Mouse (Mus musculus): Measurements from ENCODE around the gene Cage1. TPM values are rescaled to one million over a fixed set of nuclear protein-coding genes. Genes with fewer than 3 reads are reported as not detected.
A peak's percentile ranks its signal among the peaks of the same experiment; 100 is the strongest.

The Cage1 gene
- polyA plus RNA-seq (2014; fragmentation: Nextera tagmentation; extraction: Ambion mirVana), result 0.90 and 1.1 TPM in 2 replicates

GRCm38 (mm10) chr13:38037044-38037687, at the start of gene Cage1:
Cage1 (minus strand) TSS chr13:38037069.
- peak within 1 kb of the TSS; percentile 83 for H3K9ac ChIP-seq (ENCODE audit: low read depth, low read length)
- under 1% methylated on average over 47 of the region's 47 CpGs for WGBS
- ATAC-seq (ENCODE audit: low FRiP score, low TSS enrichment), result peak; percentile 96

GRCm38 (mm10) chr13:38081161-38081560, 44.3 kb upstream of the Cage1 start:
- no peaks in the 10 kb centered on the region for H3K27me3 ChIP-seq (ENCODE audit: control insufficient read depth, insufficient read depth, low read length)
- H3K27ac ChIP-seq (ENCODE audit: low read depth, low read length), result no peak overlapping the region
- H3K4me2 ChIP-seq (replicated peaks; ENCODE audit: low read depth, low read length), result no peak overlapping the region
- H3K36me3 ChIP-seq (ENCODE audit: control insufficient read depth, insufficient read depth, low read length), result no peaks in the 10 kb centered on the region
- no peaks in the 10 kb centered on the region for H3K9me3 ChIP-seq (ENCODE audit: control insufficient read depth, low read length)
- ATAC-seq (ENCODE audit: low FRiP score, low TSS enrichment), result no peak
- 77% methylated on average over 7 of the region's 7 CpGs for WGBS
- no peak overlapping the region for H3K9ac ChIP-seq (ENCODE audit: low read depth, low read length)
- no peak overlapping the region for H3K4me3 ChIP-seq (ENCODE audit: low read length)
- no peaks in the 10 kb centered on the region for H3K4me1 ChIP-seq (ENCODE audit: control insufficient read depth, insufficient read depth, low read length)

More at GRCm38 (mm10) chr13:38037044-38037687, at the start of gene Cage1:
- Histone ChIP-seq H3K4me3 (ENCODE audit: low read length) (peak within 1 kb of the TSS; percentile 84), H3K9me3 (ENCODE audit: control insufficient read depth, low read length) (no peaks in the 10 kb centered on the region), H3K27ac (ENCODE audit: low read depth, low read length) (peak within 1 kb of the TSS; percentile 72), H3K4me2 (replicated peaks; ENCODE audit: low read depth, low read length) (peak within 1 kb of the TSS; percentile 91), H3K4me1 (ENCODE audit: control insufficient read depth, insufficient read depth, low read length) (no peaks in the 10 kb centered on the region; the same call in 1 of the 2 replicates), H3K27me3 (ENCODE audit: control insufficient read depth, insufficient read depth, low read length) (no peaks in the 10 kb centered on the region), H3K36me3 (ENCODE audit: control insufficient read depth, insufficient read depth, low read length) (peaks cover 28% of the 10 kb centered on the region)

- WGBS, result 81% methylated on average over 14 of the region's 14 CpGs
Observed at GRCm38 (mm10) chr13:38080725-38081124, 43.9 kb upstream of the Cage1 start.

GRCm38 (mm10) chr13:38080014-38080413, 43.1 kb upstream of the Cage1 start:
- no peak for ATAC-seq (ENCODE audit: low FRiP score, low TSS enrichment)
- no peaks in the 10 kb centered on the region for H3K4me1 ChIP-seq (ENCODE audit: control insufficient read depth, insufficient read depth, low read length)
- no peaks in the 10 kb centered on the region for H3K36me3 ChIP-seq (ENCODE audit: control insufficient read depth, insufficient read depth, low read length)
- no peak overlapping the region for H3K4me3 ChIP-seq (ENCODE audit: low read length)
- H3K27me3 ChIP-seq (ENCODE audit: control insufficient read depth, insufficient read depth, low read length), result no peaks in the 10 kb centered on the region
- no peak overlapping the region for H3K27ac ChIP-seq (ENCODE audit: low read depth, low read length)
- H3K4me2 ChIP-seq (replicated peaks; ENCODE audit: low read depth, low read length), result no peak overlapping the region
- WGBS, result 28% methylated on average over 9 of the region's 9 CpGs
- H3K9me3 ChIP-seq (ENCODE audit: control insufficient read depth, low read length), result no peaks in the 10 kb centered on the region
- no peak overlapping the region for H3K9ac ChIP-seq (ENCODE audit: low read depth, low read length)

More at GRCm38 (mm10) chr13:38080725-38081124, 43.9 kb upstream of the Cage1 start:
- Histone ChIP-seq H3K9ac (ENCODE audit: low read depth, low read length) (no peak overlapping the region), H3K4me2 (replicated peaks; ENCODE audit: low read depth, low read length) (no peak overlapping the region), H3K4me3 (ENCODE audit: low read length) (no peak overlapping the region), H3K27me3 (ENCODE audit: control insufficient read depth, insufficient read depth, low read length) (no peaks in the 10 kb centered on the region), H3K36me3 (ENCODE audit: control insufficient read depth, insufficient read depth, low read length) (no peaks in the 10 kb centered on the region), H3K27ac (ENCODE audit: low read depth, low read length) (no peak overlapping the region), H3K4me1 (ENCODE audit: control insufficient read depth, insufficient read depth, low read length) (no peaks in the 10 kb centered on the region), H3K9me3 (ENCODE audit: control insufficient read depth, low read length) (no peaks in the 10 kb centered on the region)
- no peak for ATAC-seq (ENCODE audit: low FRiP score, low TSS enrichment)

- ATAC-seq (ENCODE audit: low FRiP score, low TSS enrichment), result no peak
- no peaks in the 10 kb centered on the region for H3K36me3 ChIP-seq (ENCODE audit: control insufficient read depth, insufficient read depth, low read length)
- no peaks in the 10 kb centered on the region for H3K9me3 ChIP-seq (ENCODE audit: control insufficient read depth, low read length)
- WGBS, result 80% methylated on average over 5 of the region's 5 CpGs
- H3K27ac ChIP-seq (ENCODE audit: low read depth, low read length), result no peak overlapping the region
- H3K9ac ChIP-seq (ENCODE audit: low read depth, low read length), result no peak overlapping the region
- H3K4me2 ChIP-seq (replicated peaks; ENCODE audit: low read depth, low read length), result no peak overlapping the region
- H3K4me3 ChIP-seq (ENCODE audit: low read length), result no peak overlapping the region
- H3K4me1 ChIP-seq (ENCODE audit: control insufficient read depth, insufficient read depth, low read length), result no peaks in the 10 kb centered on the region; the same call in 1 of the 2 replicates
- H3K27me3 ChIP-seq (ENCODE audit: control insufficient read depth, insufficient read depth, low read length), result no peaks in the 10 kb centered on the region
Observed at GRCm38 (mm10) chr13:38079366-38079765, 42.5 kb upstream of the Cage1 start.

GRCm38 (mm10) chr13:38078836-38079235, 42.0 kb upstream of the Cage1 start:
- H3K27me3 ChIP-seq (ENCODE audit: control insufficient read depth, insufficient read depth, low read length), result no peaks in the 10 kb centered on the region
- no peak overlapping the region for H3K9ac ChIP-seq (ENCODE audit: low read depth, low read length)
- H3K4me1 ChIP-seq (ENCODE audit: control insufficient read depth, insufficient read depth, low read length), result peaks cover 5% of the 10 kb centered on the region
- no peak overlapping the region for H3K27ac ChIP-seq (ENCODE audit: low read depth, low read length)
- ATAC-seq (ENCODE audit: low FRiP score, low TSS enrichment), result no peak
- no peaks in the 10 kb centered on the region for H3K36me3 ChIP-seq (ENCODE audit: control insufficient read depth, insufficient read depth, low read length)
- H3K4me3 ChIP-seq (ENCODE audit: low read length), result no peak overlapping the region
- no peak overlapping the region for H3K4me2 ChIP-seq (replicated peaks; ENCODE audit: low read depth, low read length)
- WGBS, result 45% methylated on average over 6 of the region's 6 CpGs
- no peaks in the 10 kb centered on the region for H3K9me3 ChIP-seq (ENCODE audit: control insufficient read depth, low read length)

- no peaks in the 10 kb centered on the region for H3K36me3 ChIP-seq (ENCODE audit: control insufficient read depth, insufficient read depth, low read length)
- no peak for ATAC-seq (ENCODE audit: low FRiP score, low TSS enrichment)
Observed at GRCm38 (mm10) chr13:38077113-38077512, 40.2 kb upstream of the Cage1 start.

GRCm38 (mm10) chr13:38074404-38074803, 37.5 kb upstream of the Cage1 start:
- Histone ChIP-seq H3K36me3 (ENCODE audit: control insufficient read depth, insufficient read depth, low read length) (no peaks in the 10 kb centered on the region), H3K9me3 (ENCODE audit: control insufficient read depth, low read length) (no peaks in the 10 kb centered on the region), H3K27me3 (ENCODE audit: control insufficient read depth, insufficient read depth, low read length) (no peaks in the 10 kb centered on the region), H3K4me2 (replicated peaks; ENCODE audit: low read depth, low read length) (no peak overlapping the region), H3K4me3 (ENCODE audit: low read length) (no peak overlapping the region), H3K4me1 (ENCODE audit: control insufficient read depth, insufficient read depth, low read length) (peaks cover 6% of the 10 kb centered on the region), H3K27ac (ENCODE audit: low read depth, low read length) (no peak overlapping the region), H3K9ac (ENCODE audit: low read depth, low read length) (no peak overlapping the region)
- WGBS, result 32% methylated on average over 5 of the region's 5 CpGs
- ATAC-seq (ENCODE audit: low FRiP score, low TSS enrichment), result no peak

More at GRCm38 (mm10) chr13:38077113-38077512, 40.2 kb upstream of the Cage1 start:
- Histone ChIP-seq H3K9ac (ENCODE audit: low read depth, low read length) (no peak overlapping the region), H3K4me2 (replicated peaks; ENCODE audit: low read depth, low read length) (no peak overlapping the region), H3K4me3 (ENCODE audit: low read length) (no peak overlapping the region), H3K4me1 (ENCODE audit: control insufficient read depth, insufficient read depth, low read length) (peaks cover 6% of the 10 kb centered on the region), H3K9me3 (ENCODE audit: control insufficient read depth, low read length) (no peaks in the 10 kb centered on the region), H3K27me3 (ENCODE audit: control insufficient read depth, insufficient read depth, low read length) (no peaks in the 10 kb centered on the region), H3K27ac (ENCODE audit: low read depth, low read length) (no peak overlapping the region)
- 23% methylated on average over 11 of the region's 11 CpGs for WGBS

GRCm38 (mm10) chr13:38073374-38074307, 36.8 kb upstream of the Cage1 start:
- Histone ChIP-seq H3K9ac (ENCODE audit: low read depth, low read length) (no peak overlapping the region), H3K27me3 (ENCODE audit: control insufficient read depth, insufficient read depth, low read length) (no peaks in the 10 kb centered on the region), H3K4me3 (ENCODE audit: low read length) (no peak overlapping the region), H3K27ac (ENCODE audit: low read depth, low read length) (no peak overlapping the region), H3K4me1 (ENCODE audit: control insufficient read depth, insufficient read depth, low read length) (peaks cover 6% of the 10 kb centered on the region), H3K9me3 (ENCODE audit: control insufficient read depth, low read length) (no peaks in the 10 kb centered on the region), H3K4me2 (replicated peaks; ENCODE audit: low read depth, low read length) (no peak overlapping the region), H3K36me3 (ENCODE audit: control insufficient read depth, insufficient read depth, low read length) (no peaks in the 10 kb centered on the region)
- no peak for ATAC-seq (ENCODE audit: low FRiP score, low TSS enrichment)
- 71% methylated on average over 18 of the region's 18 CpGs for WGBS
